Mouse (Mus musculus) stomach, postnatal 0 days (tissue): ENCODE results near the gene Plekhg3. TPM values are rescaled to one million over a fixed set of nuclear protein-coding genes. Genes with fewer than 3 reads are reported as not detected.

Experiments used
- ATAC-seq: fragments of 200-750 bp; cut with Nextera tagmentation; 2 replicates; pipeline ENCODE4 v1.8.0; 2017; ENCODE audit not compliant: low FRiP score, low TSS enrichment
- DNase-seq: peaks from one replicate; pipeline ENCODE4 v3.0.0-alpha.2; 2016; ENCODE audit warnings: low spot score
- H3K27ac ChIP-seq: fragments of 300-500 bp; sonication (generic); replicated peaks from 2 replicates; pipeline ENCODE4 v1.5.1; 2014; ENCODE audit warnings: mild to moderate bottlenecking, control low read depth
- H3K27me3 ChIP-seq: fragments of 300-500 bp; sonication (generic); 2 replicates; pipeline ENCODE4 v1.6.1; 2014; ENCODE audit warnings: low read length; ENCODE audit not compliant: control insufficient read depth, insufficient read depth
- H3K36me3 ChIP-seq: fragments of 300-500 bp; sonication (generic); 2 replicates; pipeline ENCODE4 v1.6.1; 2014; ENCODE audit warnings: low read length, mixed read lengths; ENCODE audit not compliant: control insufficient read depth, insufficient read depth
- H3K4me1 ChIP-seq: fragments of 300-500 bp; sonication (generic); replicated peaks from 2 replicates; pipeline ENCODE4 v1.6.1; 2014; ENCODE audit warnings: antibody characterized with exemption; ENCODE audit not compliant: control insufficient read depth, insufficient read depth
- H3K4me2 ChIP-seq: fragments of 300-500 bp; sonication (generic); replicated peaks from 2 replicates; pipeline ENCODE4 v1.6.1; 2014; ENCODE audit warnings: low read depth, mild to moderate bottlenecking, control low read depth, moderate library complexity
- H3K4me3 ChIP-seq: fragments of 300-500 bp; sonication (generic); 2 replicates; pipeline ENCODE4 v1.5.1; 2014; ENCODE audit warnings: low read depth, low read length, control low read depth
- H3K9ac ChIP-seq: fragments of 300-500 bp; sonication (generic); 2 replicates; pipeline ENCODE4 v1.6.1; 2014; ENCODE audit warnings: mild to moderate bottlenecking, low read length, control low read depth, mixed read lengths
- H3K9me3 ChIP-seq: fragments of 300-500 bp; sonication (generic); 2 replicates; pipeline ENCODE4 v1.6.1; 2016; ENCODE audit warnings: low read length; ENCODE audit not compliant: control insufficient read depth
- CTCF ChIP-seq: IDR thresholded peaks from 2 replicates; pipeline ENCODE4 v1.5.1; 2016; ENCODE audit warnings: antibody characterized with exemption, low read depth, mild to moderate bottlenecking, moderate library complexity
- EP300 ChIP-seq: optimal IDR thresholded peaks from 2 replicates; pipeline ENCODE3; 2016; ENCODE audit warnings: antibody characterized with exemption
- whole genome bisulfite sequencing: fragments of 180-500 bp; shearing (Covaris S2); extraction: QIAGEN DNeasy Blood & Tissue Kit; methylation state at CpG from one replicate; pipeline ENCODE4 v1.1.7; 2014; 5-methylcytosine and 5-hydroxymethylcytosine counted together
- polyA plus RNA-seq: library from polyadenylated mRNA; unstranded; fragments of >200 nt; fragmentation: Nextera tagmentation; extraction: Ambion mirVana; gene quantifications from 2 replicates; pipeline ENCODE4 v1.2.1, GENCODE M21; 2015

The Plekhg3 gene
- polyA plus RNA-seq, 1 experiment from 2014 or later = 5.7 TPM

DNA sequence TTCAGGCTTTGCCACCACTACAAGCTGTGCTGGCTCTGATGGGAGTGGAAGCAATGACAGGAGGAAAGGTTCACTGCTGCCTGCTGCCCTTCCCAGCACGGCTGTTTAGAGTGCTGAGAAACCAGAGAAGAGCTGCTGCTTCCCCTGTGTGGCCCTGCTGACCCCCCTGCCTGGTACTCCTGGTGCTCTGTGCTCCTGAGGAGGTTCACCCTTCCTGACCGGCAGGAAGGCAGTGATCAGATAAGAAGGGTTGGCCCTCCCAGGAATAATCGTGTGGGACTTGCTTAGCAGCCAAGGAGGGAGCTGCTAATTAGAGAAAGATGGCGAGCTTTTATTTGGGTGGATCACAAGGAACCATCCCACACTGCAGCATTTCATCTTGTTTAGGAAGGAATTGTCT, 15.8 kb upstream of the Plekhg3 start:
- TF ChIP-seq CTCF (no peak), EP300 (no peak)
- Histone ChIP-seq H3K4me1 (no peaks in the 10 kb centered on the region), H3K27ac (no peak overlapping the region), H3K27me3 (no peaks in the 10 kb centered on the region), H3K9ac (no peak overlapping the region), H3K36me3 (no peaks in the 10 kb centered on the region), H3K4me2 (no peak overlapping the region), H3K4me3 (no peak overlapping the region), H3K9me3 (no peaks in the 10 kb centered on the region)
- 22% methylated on average over 4 of the region's 4 CpGs for WGBS
- DNase-seq (no peak), ATAC-seq (no peak)

DNA sequence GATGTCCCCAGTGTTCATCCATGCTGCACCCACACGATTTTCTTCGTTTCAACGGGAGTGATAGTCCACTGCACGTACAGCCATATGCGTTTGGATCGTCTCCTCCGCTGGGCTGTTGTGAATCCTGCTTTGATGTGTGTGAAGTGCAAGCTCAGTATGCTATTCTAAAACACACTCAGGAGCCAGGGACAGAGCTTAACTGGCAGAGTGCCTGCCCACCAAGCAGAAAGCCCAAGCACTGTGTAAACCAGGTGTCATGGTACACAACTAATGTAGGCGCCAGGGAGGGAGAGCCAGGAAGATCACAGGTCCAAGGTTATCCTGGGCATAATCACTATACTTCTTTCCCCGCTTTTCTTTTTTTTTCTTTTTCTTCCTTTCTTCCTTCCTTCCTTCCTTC, 12.7 kb upstream of the Plekhg3 start:
- no peak for ATAC-seq
- H3K4me2 ChIP-seq = no peak overlapping the region
- WGBS = 79% methylated on average over 9 of the region's 9 CpGs

DNA sequence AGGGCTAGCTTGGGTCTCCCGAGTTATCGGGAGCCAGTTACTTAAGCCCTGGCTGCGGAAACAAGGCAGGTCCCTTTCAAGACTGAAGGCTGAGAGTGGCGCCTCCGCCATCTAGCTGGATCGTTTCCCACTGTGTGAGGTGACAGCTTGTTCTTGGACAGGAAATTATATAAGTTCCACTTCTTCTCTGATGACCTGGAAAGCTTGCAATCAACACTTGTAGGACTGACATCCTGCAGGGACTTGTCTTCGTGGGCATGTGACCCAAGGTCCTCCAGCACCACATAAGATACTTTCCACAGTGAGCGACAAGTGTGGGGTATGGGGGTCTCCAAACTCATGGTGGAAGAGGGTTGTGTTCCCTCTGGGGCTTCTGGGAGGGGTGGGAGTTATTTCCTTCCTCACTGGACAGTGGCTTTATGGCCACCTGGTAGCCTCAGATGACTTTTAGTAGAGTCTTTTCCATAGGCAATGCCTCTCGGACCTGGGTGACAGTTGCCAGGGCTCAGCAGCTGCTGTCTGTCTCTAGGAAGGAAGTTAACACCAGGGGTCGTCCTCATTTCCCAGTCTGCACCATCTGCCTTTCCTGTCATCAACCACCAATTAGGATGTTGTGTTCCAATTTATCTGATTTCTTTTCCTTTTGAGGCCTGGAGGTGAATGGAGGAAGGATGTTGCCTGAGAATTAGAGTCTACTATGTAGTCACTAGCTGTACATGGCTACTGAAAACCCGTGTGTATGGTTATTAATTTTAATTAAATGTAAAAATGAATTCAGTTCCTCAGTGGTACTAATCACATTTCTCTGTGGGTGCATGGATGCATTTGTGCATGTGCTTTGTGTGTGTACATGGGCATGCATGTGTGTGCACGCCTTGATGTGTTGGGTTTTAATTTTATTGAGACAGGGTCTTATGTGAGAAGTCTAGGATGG, 11.5 kb upstream of the Plekhg3 start:
- 80% methylated on average over 12 of the region's 12 CpGs for WGBS
- Histone ChIP-seq H3K4me2 (no peak overlapping the region), H3K27ac (no peak overlapping the region), H3K36me3 (no peaks in the 10 kb centered on the region), H3K4me1 (no peaks in the 10 kb centered on the region), H3K9me3 (no peaks in the 10 kb centered on the region), H3K4me3 (no peak overlapping the region), H3K9ac (no peak overlapping the region), H3K27me3 (no peaks in the 10 kb centered on the region)
- no peak for TF ChIP-seq EP300
- no peak for TF ChIP-seq CTCF
- DNase-seq (no peak), ATAC-seq (no peak)

More for the DNA sequence above, 12.7 kb upstream of the Plekhg3 start:
- H3K9me3 ChIP-seq = no peaks in the 10 kb centered on the region
- H3K9ac ChIP-seq = no peak overlapping the region
- H3K27ac ChIP-seq = no peak overlapping the region
- no peak overlapping the region for H3K4me3 ChIP-seq
- no peaks in the 10 kb centered on the region for H3K4me1 ChIP-seq
- DNase-seq = no peak
- TF ChIP-seq CTCF = no peak
- TF ChIP-seq EP300 = no peak
- no peaks in the 10 kb centered on the region for H3K27me3 ChIP-seq
- H3K36me3 ChIP-seq = no peaks in the 10 kb centered on the region

DNA sequence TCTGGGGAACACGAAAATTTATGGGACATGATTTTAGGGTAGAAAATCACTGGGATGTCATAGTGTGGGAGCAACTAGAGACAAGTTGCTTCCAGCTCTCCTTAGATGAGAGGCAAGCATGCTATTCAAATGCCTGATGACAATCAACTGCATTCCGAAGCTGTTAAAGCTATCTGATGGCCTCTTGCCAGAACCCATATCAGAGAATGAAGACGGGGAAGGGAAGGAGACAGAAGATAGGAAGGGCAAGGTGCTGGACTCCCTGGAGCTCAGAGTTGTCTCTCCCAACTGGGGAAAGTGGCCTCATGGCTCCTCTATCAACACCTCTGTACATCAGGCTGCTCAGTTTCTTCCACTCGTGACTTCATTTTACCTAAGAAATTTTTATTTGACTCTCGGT, 7.0 kb upstream of the Plekhg3 start:
- Histone ChIP-seq H3K9ac (no peak overlapping the region), H3K4me3 (no peak overlapping the region), H3K27me3 (no peaks in the 10 kb centered on the region), H3K4me2 (no peak overlapping the region), H3K9me3 (no peaks in the 10 kb centered on the region), H3K4me1 (no peaks in the 10 kb centered on the region), H3K36me3 (no peaks in the 10 kb centered on the region), H3K27ac (no peak overlapping the region)
- 68% methylated on average over 5 of the region's 5 CpGs for WGBS
- no peak for TF ChIP-seq EP300
- no peak for TF ChIP-seq CTCF
- ATAC-seq (no peak), DNase-seq (no peak)

DNA sequence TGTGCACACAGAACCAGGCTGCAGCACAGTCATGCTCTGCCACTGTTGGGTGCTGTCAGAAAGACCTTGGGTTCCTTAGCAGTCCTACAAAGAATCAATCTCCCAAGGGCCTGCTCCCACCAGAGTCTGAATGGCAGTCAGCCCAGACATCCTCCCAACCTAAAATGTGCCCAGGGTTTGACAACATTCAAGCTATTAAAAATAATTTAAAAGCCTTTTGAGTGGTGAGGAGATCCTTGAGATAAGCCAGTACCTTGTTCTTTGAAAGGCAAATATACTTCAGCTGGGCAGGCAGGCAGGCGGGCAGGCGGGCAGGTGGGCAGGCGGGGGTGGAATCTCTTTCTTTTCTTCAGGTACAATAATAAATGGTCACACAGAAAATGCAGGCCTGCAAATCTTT, 5.8 kb upstream of the Plekhg3 start:
- Histone ChIP-seq H3K9me3 (no peaks in the 10 kb centered on the region), H3K4me3 (no peak overlapping the region), H3K4me1 (no peaks in the 10 kb centered on the region), H3K9ac (no peak overlapping the region), H3K4me2 (no peak overlapping the region), H3K27ac (no peak overlapping the region), H3K27me3 (no peaks in the 10 kb centered on the region), H3K36me3 (no peaks in the 10 kb centered on the region)
- TF ChIP-seq EP300 = no peak
- no peak for TF ChIP-seq CTCF
- 63% methylated on average over 3 of the region's 3 CpGs for WGBS
- no peak for ATAC-seq
- DNase-seq = no peak

DNA sequence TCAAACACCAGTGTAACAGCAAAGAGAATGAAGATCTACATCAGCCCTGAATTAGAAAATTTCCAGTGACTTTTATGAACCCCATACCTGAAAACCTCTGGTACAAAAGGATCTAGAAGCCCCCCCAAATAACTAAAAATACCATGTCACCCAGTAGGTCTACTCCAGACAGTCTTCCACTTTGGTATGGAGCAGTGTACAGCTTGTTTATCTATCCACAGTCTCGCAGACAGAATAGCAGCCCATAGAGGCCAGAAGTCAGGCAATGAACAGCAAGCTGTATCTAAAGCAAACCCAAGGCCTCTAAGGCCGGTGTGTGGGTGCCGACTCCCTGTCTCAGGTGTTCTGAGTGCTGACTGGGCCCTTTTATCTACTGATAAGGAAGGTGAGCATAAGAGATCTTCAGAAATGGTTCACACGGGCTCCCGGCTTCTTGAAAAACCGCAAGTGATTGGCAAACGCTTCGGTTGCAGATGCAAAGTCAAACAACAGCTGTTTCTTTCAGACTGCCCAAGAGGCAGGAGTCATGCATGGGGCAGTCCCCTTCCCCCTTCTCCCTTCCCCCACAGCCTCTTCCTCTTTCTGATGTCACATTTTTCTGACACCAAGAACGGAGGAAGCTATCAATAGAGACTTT, 3.3 kb upstream of the Plekhg3 start:
- DNase-seq (peak; percentile 60), ATAC-seq (peak; percentile 60)
- H3K4me3 ChIP-seq = no peak overlapping the region
- H3K4me1 ChIP-seq = no peaks in the 10 kb centered on the region
- 41% methylated on average over 9 of the region's 9 CpGs for WGBS
- no peaks in the 10 kb centered on the region for H3K27me3 ChIP-seq
- no peak overlapping the region for H3K9ac ChIP-seq
- no peak overlapping the region for H3K27ac ChIP-seq
- H3K9me3 ChIP-seq = no peaks in the 10 kb centered on the region
- no peaks in the 10 kb centered on the region for H3K36me3 ChIP-seq
- H3K4me2 ChIP-seq = no peak overlapping the region
- no peak for TF ChIP-seq CTCF
- no peak for TF ChIP-seq EP300
